ENCODE assay signal across 17 mouse cellular contexts in the genomic region with DNA sequence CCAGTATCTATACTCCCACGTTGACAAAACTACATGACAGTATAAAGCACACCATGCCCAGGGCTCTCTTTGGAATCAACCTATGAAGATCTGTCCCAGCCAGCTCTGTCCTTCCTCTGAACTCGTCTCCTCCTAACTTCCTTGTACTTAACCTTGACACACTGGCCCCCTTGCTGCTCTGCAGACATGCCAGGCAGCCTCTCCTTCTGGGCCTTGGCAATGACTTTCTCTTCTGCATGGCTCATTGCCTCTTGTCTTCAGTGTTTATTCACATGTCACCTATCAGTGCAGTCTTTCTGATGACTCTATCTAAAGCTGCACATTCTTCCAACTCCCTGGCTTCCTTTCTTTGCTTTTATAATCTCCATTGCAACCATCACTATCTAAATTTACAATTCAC.
"Had no signal": no experiment of that assay in that cellular context is flagged by ENCODE, and none has a peak within 500 bp of the region (broad histone marks: within the 10 kb centered on the region; RNA-seq: fewer than 3 reads in every experiment).

No protein-coding gene starts in this region.

- DNase-seq: kidney, adult 8-10 months; kidney, postnatal 25 days; layer of hippocampus, adult 9-11 months; liver, postnatal 0 days; lung, embryonic 14.5 days; thymus, adult 18-20 months; thymus, postnatal 36 days had no signal

- H3K4me3 ChIP-seq: intestine, embryonic 15.5 days; layer of hippocampus, adult 2 months; limb, embryonic 12.5 days; limb, embryonic 15.5 days; midbrain, embryonic 12.5 days had no signal

- H3K4me1 ChIP-seq: intestine, embryonic 15.5 days; limb, embryonic 12.5 days; limb, embryonic 15.5 days; midbrain, embryonic 12.5 days had no signal

- H3K9ac ChIP-seq: intestine, embryonic 15.5 days; limb, embryonic 12.5 days; limb, embryonic 15.5 days; liver, embryonic 14.5 days; liver, postnatal 0 days; lung, embryonic 14.5 days; midbrain, embryonic 12.5 days had no signal

- H3K27me3 ChIP-seq: intestine, embryonic 15.5 days; limb, embryonic 12.5 days; limb, embryonic 15.5 days; midbrain, embryonic 12.5 days had no signal

- H3K4me2 ChIP-seq: intestine, embryonic 15.5 days; limb, embryonic 12.5 days; limb, embryonic 15.5 days; liver, embryonic 11.5 days; lung, embryonic 14.5 days; midbrain, embryonic 12.5 days had no signal

- H3K36me3 ChIP-seq: intestine, embryonic 15.5 days; limb, embryonic 12.5 days; limb, embryonic 15.5 days; midbrain, embryonic 12.5 days had no signal

- H3K27ac ChIP-seq: intestine, embryonic 15.5 days; layer of hippocampus, adult 2 months; limb, embryonic 12.5 days; limb, embryonic 15.5 days; liver, embryonic 14.5 days; macrophage; midbrain, embryonic 12.5 days had no signal

- ATAC-seq: intestine, embryonic 15.5 days; liver, postnatal 0 days; lung, postnatal 0 days; midbrain, embryonic 16.5 days had no signal

- H3K9me3 ChIP-seq: intestine, embryonic 15.5 days; limb, embryonic 12.5 days; limb, embryonic 15.5 days; midbrain, embryonic 12.5 days had no signal
